Mouse (Mus musculus): ENCODE data around the gene Ppm1l. TPM values are rescaled to one million over a fixed set of nuclear protein-coding genes. Genes with fewer than 3 reads are reported as not detected.
"Not testable (repeated sequence)": the region's sequence is repeated elsewhere in the genome, so short reads cannot be mapped to it uniquely, and the experiment has no call there.

Gene Ppm1l
- total RNA-seq, 2 experiments from 2014 or later, result 23.6 to 24.2 TPM

- intact Hi-C loops (cut with DNase I), result loop anchor here (5.0 kb wide), 1 partner anchor 42 kb away; no protein-coding TSS in a partner anchor
- not testable (repeated sequence) for DNase-seq
Observed at GRCm38 (mm10) chr3:69424781-69425180, 108.1 kb downstream of the Ppm1l start.

- DNase-seq, result peak; percentile 18 to 26
- intact Hi-C loops (cut with DNase I), result no loop called here
Observed at GRCm38 (mm10) chr3:69427259-69427658, 110.6 kb downstream of the Ppm1l start.

- intact Hi-C loops (cut with DNase I), result no loop called here
- DNase-seq, result no peak
Observed at GRCm38 (mm10) chr3:69428221-69428620, 111.6 kb downstream of the Ppm1l start.

GRCm38 (mm10) chr3:69429319-69429718, 112.7 kb downstream of the Ppm1l start:
- intact Hi-C loops (cut with DNase I), result no loop called here
- DNase-seq, result no peak

GRCm38 (mm10) chr3:69433580-69433979, 116.9 kb downstream of the Ppm1l start:
- intact Hi-C loops (cut with DNase I), result no loop called here
- DNase-seq, result no peak

GRCm38 (mm10) chr3:69438773-69439514, 122.3 kb downstream of the Ppm1l start:
- no peak for DNase-seq
- intact Hi-C loops (cut with DNase I), result loop anchor here (5.0 kb wide), 1 partner anchor 38 kb away; no protein-coding TSS in a partner anchor

- intact Hi-C loops (cut with DNase I), result no loop called here
- DNase-seq, result no peak
Observed at GRCm38 (mm10) chr3:69440761-69441160, 124.1 kb downstream of the Ppm1l start.

GRCm38 (mm10) chr3:69446989-69447388, 130.3 kb downstream of the Ppm1l start:
- intact Hi-C loops (cut with DNase I), result no loop called here
- peak; percentile 14 to 30 for DNase-seq

GRCm38 (mm10) chr3:69449041-69449440, 132.4 kb downstream of the Ppm1l start:
- DNase-seq, result no peak
- intact Hi-C loops (cut with DNase I), result no loop called here

- DNase-seq, result no peak
- intact Hi-C loops (cut with DNase I), result no loop called here
Observed at GRCm38 (mm10) chr3:69454330-69454729, 137.7 kb downstream of the Ppm1l start.

- DNase-seq, result no peak
- intact Hi-C loops (cut with DNase I), result no loop called here
Observed at GRCm38 (mm10) chr3:69456071-69456470, 139.4 kb downstream of the Ppm1l start.

- intact Hi-C loops (cut with DNase I), result no loop called here
- DNase-seq, result no peak
Observed at GRCm38 (mm10) chr3:69458756-69459155, 142.1 kb downstream of the Ppm1l start.

GRCm38 (mm10) chr3:69461956-69462355, 145.3 kb downstream of the Ppm1l start:
- no peak for DNase-seq
- intact Hi-C loops (cut with DNase I), result no loop called here

- intact Hi-C loops (cut with DNase I), result no loop called here
- DNase-seq, result no peak
Observed at GRCm38 (mm10) chr3:69465751-69466150, 149.1 kb downstream of the Ppm1l start.

GRCm38 (mm10) chr3:69468280-69469008, 151.8 kb downstream of the Ppm1l start:
- no peak for DNase-seq
- intact Hi-C loops (cut with DNase I), result no loop called here

- DNase-seq, result no peak
- intact Hi-C loops (cut with DNase I), result no loop called here
Observed at GRCm38 (mm10) chr3:69469463-69470141, 152.9 kb downstream of the Ppm1l start.

GRCm38 (mm10) chr3:69470142-69470796, 153.6 kb downstream of the Ppm1l start:
- no peak for DNase-seq
- intact Hi-C loops (cut with DNase I), result no loop called here

GRCm38 (mm10) chr3:69475850-69476450, 159.3 kb downstream of the Ppm1l start:
- intact Hi-C loops (cut with DNase I), result loop anchor here (5.0 kb wide), 1 partner anchor 39 kb away; no protein-coding TSS in a partner anchor
- no peak for DNase-seq

GRCm38 (mm10) chr3:69479937-69480336, 163.3 kb downstream of the Ppm1l start:
- peak; percentile 32 to 38 for DNase-seq
- intact Hi-C loops (cut with DNase I), result loop anchor here (2.0 to 10.0 kb wide), 6 partner anchors 43 to 425 kb away; partner anchors contain the start of gene Ppm1l

GRCm38 (mm10) chr3:69481835-69482234, 165.2 kb downstream of the Ppm1l start:
- intact Hi-C loops (cut with DNase I), result loop anchor here (1.0 to 10.0 kb wide), 6 partner anchors 90 to 423 kb away; partner anchors contain the start of gene Ppm1l
- DNase-seq, result peak; percentile 75 to 86
